Mouse (Mus musculus) forebrain, embryonic 12.5 days (tissue): ENCODE measurements at regions not wholly inside any gene's neighbourhood (a gene's known extent, or its start where the extent isn't known, plus 50 kb on each side); places are given as distances from the start of the nearest gene placed in this dataset.

ENCODE experiments used
- ATAC-seq: fragments of 200-750 bp; cut with Nextera tagmentation; 2 replicates; pipeline ENCODE4 v1.8.0; 2017; ENCODE audit warnings: moderate TSS enrichment; ENCODE audit not compliant: low FRiP score
- H3K27ac ChIP-seq: fragments of 300-500 bp; sonication (generic); 2 replicates; pipeline ENCODE4 v1.5.1; 2016; ENCODE audit warnings: mild to moderate bottlenecking
- H3K27me3 ChIP-seq: fragments of 300-500 bp; sonication (generic); 2 replicates; pipeline ENCODE4 v1.6.1; 2016; ENCODE audit warnings: mild to moderate bottlenecking
- H3K36me3 ChIP-seq: fragments of 300-500 bp; sonication (generic); replicated peaks from 2 replicates; pipeline ENCODE4 v1.6.1; 2016; ENCODE audit warnings: mild to moderate bottlenecking
- H3K4me1 ChIP-seq: fragments of 300-500 bp; sonication (generic); 2 replicates; pipeline ENCODE4 v1.6.1; 2016
- H3K4me2 ChIP-seq: fragments of 300-500 bp; sonication (generic); 2 replicates; pipeline ENCODE4 v1.6.1; 2016; ENCODE audit warnings: mild to moderate bottlenecking, moderate library complexity
- H3K4me3 ChIP-seq: fragments of 300-500 bp; sonication (generic); replicated peaks from 2 replicates; pipeline ENCODE4 v1.5.1; 2016; ENCODE audit warnings: mild to moderate bottlenecking
- H3K9ac ChIP-seq: fragments of 300-500 bp; sonication (generic); 2 replicates; pipeline ENCODE4 v1.6.1; 2016; ENCODE audit warnings: mild to moderate bottlenecking
- H3K9me3 ChIP-seq: fragments of 300-500 bp; sonication (generic); 2 replicates; pipeline ENCODE4 v1.6.1; 2016
- WGBS: fragments of 180-500 bp; shearing (Covaris S2); methylation state at CpG from one replicate; pipeline ENCODE4 v1.1.7; 2016; 5-methylcytosine and 5-hydroxymethylcytosine counted together

DNA sequence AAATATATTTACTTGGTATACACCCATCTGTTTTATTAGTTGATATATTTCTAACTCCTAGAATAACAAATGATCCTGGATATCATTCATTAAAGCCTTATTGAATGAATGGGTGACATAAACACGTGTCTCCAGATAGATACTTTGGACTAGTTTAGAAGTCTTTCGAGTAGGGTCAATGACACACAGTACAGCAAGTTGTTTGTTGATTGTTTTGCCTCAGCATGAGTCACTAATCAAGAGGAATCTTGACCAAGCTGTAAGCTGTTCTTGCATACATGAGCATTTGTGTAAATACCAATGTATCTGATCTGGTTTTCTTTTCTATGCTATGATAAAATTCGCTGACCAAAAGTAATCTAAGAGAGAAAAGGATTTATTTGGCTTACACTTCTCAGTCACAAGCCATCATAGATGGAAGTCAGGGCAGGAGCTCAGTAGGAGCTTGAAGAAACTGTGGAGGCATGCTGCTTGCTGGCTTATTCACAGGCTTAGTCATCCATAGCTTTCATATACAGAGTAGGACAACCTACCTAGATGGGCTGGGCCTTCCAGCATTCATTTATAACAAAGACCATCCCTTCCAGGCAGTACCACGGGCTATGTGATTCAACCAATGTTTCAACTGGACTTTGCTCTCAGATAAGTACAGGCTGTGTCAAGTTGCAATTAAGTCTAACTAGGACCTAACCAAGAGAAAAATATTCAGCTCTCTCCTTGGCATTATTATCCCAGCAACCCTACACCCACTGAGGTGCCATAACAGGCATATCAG, 192.5 kb downstream of the Rdh14 start:
- 78% methylated on average over 4 of the region's 4 CpGs for WGBS
- Histone ChIP-seq H3K9ac (no peak overlapping the region), H3K4me3 (no peak overlapping the region), H3K36me3 (no peaks in the 10 kb centered on the region), H3K4me2 (no peak overlapping the region), H3K4me1 (no peaks in the 10 kb centered on the region), H3K9me3 (no peaks in the 10 kb centered on the region), H3K27ac (no peak overlapping the region), H3K27me3 (no peaks in the 10 kb centered on the region)
- no peak for ATAC-seq

DNA sequence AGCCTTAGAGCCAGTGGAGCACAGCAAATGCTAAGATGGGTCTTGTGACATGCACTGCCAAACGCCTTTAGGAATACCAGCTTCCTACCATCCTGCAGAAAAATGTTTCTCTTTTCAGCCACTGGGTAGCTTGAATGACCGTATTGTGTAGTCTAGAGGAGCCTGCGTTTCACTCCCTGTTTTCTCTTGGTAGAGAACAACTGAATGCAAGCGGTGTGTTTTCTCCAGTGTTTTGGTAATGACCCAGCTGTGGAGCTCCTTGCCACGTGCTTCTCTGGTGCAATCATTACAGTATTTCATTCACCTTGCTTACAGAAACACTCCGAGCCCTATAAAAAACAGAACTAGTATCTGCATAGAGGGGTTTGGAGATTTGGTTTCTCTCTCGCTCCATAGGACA, 193.5 kb downstream of the Rdh14 start:
- Histone ChIP-seq H3K36me3 (no peaks in the 10 kb centered on the region), H3K27me3 (no peaks in the 10 kb centered on the region), H3K4me3 (no peak overlapping the region), H3K4me1 (no peaks in the 10 kb centered on the region), H3K27ac (no peak overlapping the region), H3K4me2 (no peak overlapping the region), H3K9me3 (no peaks in the 10 kb centered on the region), H3K9ac (no peak overlapping the region)
- no peak for ATAC-seq
- WGBS: 69% methylated on average over 7 of the region's 7 CpGs

DNA sequence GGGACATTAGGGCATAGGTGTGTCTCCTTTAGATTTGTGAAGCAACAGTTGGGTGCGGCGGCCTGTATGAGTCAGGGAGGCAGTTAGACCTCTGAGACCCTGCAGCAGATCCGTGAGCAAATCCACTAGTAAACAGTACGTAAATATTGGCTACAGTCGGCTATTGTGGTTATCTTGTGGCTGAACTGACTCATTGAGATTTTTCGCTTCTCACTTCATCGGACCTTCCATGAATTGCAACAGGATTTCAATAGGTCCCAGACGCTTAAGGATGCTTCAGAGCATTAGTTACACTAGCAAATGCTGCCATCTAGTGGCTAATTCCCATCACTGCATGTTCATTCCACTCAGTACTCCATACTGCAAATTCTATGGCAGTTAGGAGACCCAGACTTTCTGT, 199.0 kb downstream of the Rdh14 start:
- no peak overlapping the region for H3K4me3 ChIP-seq
- WGBS: 42% methylated on average over 8 of the region's 8 CpGs
- ATAC-seq: peak; percentile 92
- H3K27me3 ChIP-seq: no peaks in the 10 kb centered on the region
- no peaks in the 10 kb centered on the region for H3K4me1 ChIP-seq
- H3K4me2 ChIP-seq: no peak overlapping the region
- H3K36me3 ChIP-seq: no peaks in the 10 kb centered on the region
- H3K9ac ChIP-seq: no peak overlapping the region
- H3K9me3 ChIP-seq: no peaks in the 10 kb centered on the region
- H3K27ac ChIP-seq: no peak overlapping the region

DNA sequence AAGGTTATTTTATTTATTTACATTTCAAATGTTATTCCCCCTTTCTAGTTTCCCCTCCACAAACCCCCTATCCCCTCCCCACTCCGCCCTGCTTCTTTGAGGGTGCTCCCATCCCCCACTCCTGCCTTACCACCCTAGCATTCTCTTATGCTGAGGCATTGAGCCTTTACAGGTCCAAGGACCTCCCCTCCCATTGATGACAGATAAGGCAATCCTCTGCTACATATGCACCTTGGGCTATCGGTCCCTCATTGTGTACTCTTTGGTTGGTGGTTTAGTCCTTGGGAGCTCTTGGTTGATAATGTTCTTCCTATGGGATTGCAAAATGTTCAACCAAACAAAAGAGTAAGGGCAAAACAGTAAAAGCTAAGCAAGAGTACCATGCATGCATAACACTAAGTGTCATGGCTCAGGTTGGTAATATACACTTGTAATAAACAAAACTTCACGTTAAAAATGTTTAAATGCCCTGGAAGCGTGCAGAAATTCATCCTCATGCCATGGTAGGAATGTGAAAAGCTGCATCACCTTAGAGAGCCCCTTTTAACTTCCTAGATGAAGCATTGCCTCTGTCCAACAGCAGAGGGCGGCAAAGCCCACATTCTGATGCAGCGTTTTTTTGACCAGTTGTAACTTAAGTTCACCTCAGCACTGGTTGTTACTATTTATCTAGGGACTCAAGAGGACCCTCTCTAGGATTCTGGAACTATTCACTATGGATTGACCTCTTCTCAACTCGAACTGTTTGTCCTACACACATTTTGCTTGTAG, 207.6 kb downstream of the Rdh14 start:
- peak; percentile 73; the same call in 1 of the 2 replicates for ATAC-seq
- Histone ChIP-seq H3K9ac (no peak overlapping the region), H3K4me1 (no peaks in the 10 kb centered on the region), H3K9me3 (no peaks in the 10 kb centered on the region), H3K27ac (no peak overlapping the region), H3K27me3 (no peaks in the 10 kb centered on the region), H3K36me3 (no peaks in the 10 kb centered on the region), H3K4me3 (no peak overlapping the region), H3K4me2 (no peak overlapping the region)
- WGBS: 22% methylated on average over 7 of the region's 7 CpGs

DNA sequence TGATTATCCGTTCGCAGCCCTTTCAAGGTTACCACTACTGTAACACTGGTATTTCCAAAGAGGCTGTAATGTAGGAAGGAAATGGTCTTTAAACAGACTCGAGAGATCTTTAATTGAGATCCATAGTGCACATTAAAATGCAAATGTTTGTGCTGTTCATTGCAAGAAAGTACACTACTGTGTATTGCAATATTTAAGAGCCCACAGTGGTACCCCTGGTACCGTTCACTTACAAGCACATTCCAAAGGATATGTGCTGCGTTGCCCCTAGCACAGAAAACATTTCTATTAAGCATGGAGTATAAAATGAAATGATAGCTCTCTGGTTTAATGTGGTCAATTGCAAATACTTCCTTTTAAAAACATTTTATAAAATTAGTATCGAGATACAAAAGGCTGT, 209.5 kb downstream of the Rdh14 start:
- no peak for ATAC-seq
- no peaks in the 10 kb centered on the region for H3K4me1 ChIP-seq
- WGBS: 81% methylated on average over 6 of the region's 6 CpGs
- no peak overlapping the region for H3K27ac ChIP-seq
- no peaks in the 10 kb centered on the region for H3K27me3 ChIP-seq
- H3K4me2 ChIP-seq: no peak overlapping the region
- H3K9me3 ChIP-seq: no peaks in the 10 kb centered on the region
- H3K36me3 ChIP-seq: no peaks in the 10 kb centered on the region
- H3K4me3 ChIP-seq: no peak overlapping the region
- no peak overlapping the region for H3K9ac ChIP-seq

DNA sequence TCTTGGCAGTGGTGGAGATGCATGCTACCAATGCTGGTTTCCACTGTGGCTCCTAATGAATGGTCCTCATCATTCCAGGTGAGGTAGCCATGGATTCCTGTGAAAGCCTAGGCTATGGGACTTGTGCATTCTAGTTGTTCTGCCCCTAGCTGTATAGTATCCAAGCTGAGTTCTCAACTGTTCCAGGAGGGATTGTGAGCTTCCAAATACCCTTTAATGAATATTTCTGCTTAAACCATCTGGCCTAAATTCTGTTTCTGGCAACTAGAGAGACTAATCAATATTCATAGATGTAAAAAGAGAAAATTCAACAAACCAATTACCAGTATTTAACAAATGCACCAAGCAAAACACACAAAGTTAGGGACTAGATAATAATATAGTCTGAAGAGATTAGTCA, 227.7 kb downstream of the Rdh14 start:
- H3K9ac ChIP-seq: no peak overlapping the region
- no peaks in the 10 kb centered on the region for H3K36me3 ChIP-seq
- H3K9me3 ChIP-seq: no peaks in the 10 kb centered on the region
- H3K27ac ChIP-seq: no peak overlapping the region
- H3K27me3 ChIP-seq: no peaks in the 10 kb centered on the region
- no peaks in the 10 kb centered on the region for H3K4me1 ChIP-seq
- H3K4me2 ChIP-seq: no peak overlapping the region
- ATAC-seq: no peak
- H3K4me3 ChIP-seq: no peak overlapping the region

DNA sequence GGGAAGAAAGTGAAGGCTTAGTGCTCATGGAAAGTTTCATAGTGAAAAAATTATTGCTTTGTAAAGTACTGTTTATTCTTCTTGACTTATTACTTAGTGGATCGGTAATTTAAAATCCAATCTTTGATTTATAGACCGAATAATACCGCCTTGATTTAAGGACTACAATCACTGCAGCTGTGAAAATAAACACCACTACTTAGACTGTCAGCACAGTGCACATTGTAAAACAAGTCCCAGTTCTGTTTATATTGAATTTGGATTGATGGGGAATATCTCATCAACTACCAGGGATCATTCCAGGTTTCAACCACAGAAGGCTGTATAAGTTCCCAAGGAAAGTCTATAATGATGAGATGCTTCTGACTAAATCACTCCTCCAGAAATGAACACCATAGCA, 230.0 kb downstream of the Rdh14 start:
- no peaks in the 10 kb centered on the region for H3K4me1 ChIP-seq
- H3K27ac ChIP-seq: no peak overlapping the region
- H3K9ac ChIP-seq: no peak overlapping the region
- no peak overlapping the region for H3K4me2 ChIP-seq
- WGBS: 81% methylated on average over 3 of the region's 3 CpGs
- no peaks in the 10 kb centered on the region for H3K36me3 ChIP-seq
- no peak overlapping the region for H3K4me3 ChIP-seq
- H3K27me3 ChIP-seq: no peaks in the 10 kb centered on the region
- ATAC-seq: no peak
- no peaks in the 10 kb centered on the region for H3K9me3 ChIP-seq

DNA sequence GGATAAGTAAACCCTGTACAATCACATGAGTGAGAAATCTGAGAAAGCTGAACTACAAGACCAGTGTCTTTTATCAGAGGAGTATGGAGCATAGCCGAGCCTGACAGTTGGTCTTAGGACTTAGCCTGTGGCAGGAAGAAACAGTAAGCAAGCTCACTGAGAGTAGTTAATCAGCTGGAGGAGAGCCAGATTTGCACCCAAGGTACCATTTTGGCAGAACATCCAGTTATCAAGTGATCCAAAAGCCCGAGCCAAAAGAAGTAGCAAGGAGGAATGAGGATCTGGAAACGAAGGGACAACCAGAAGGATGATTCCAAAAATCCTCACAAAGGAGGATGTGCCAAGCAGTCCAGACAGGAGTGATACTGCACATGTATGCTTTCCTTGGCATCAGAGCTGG, 248.0 kb downstream of the Rdh14 start:
- Histone ChIP-seq H3K9me3 (no peaks in the 10 kb centered on the region), H3K4me1 (no peaks in the 10 kb centered on the region), H3K9ac (no peak overlapping the region), H3K4me3 (no peak overlapping the region), H3K27me3 (no peaks in the 10 kb centered on the region), H3K27ac (no peak overlapping the region), H3K36me3 (no peaks in the 10 kb centered on the region), H3K4me2 (no peak overlapping the region)
- WGBS: 90% methylated on average over 3 of the region's 3 CpGs
- no peak for ATAC-seq

DNA sequence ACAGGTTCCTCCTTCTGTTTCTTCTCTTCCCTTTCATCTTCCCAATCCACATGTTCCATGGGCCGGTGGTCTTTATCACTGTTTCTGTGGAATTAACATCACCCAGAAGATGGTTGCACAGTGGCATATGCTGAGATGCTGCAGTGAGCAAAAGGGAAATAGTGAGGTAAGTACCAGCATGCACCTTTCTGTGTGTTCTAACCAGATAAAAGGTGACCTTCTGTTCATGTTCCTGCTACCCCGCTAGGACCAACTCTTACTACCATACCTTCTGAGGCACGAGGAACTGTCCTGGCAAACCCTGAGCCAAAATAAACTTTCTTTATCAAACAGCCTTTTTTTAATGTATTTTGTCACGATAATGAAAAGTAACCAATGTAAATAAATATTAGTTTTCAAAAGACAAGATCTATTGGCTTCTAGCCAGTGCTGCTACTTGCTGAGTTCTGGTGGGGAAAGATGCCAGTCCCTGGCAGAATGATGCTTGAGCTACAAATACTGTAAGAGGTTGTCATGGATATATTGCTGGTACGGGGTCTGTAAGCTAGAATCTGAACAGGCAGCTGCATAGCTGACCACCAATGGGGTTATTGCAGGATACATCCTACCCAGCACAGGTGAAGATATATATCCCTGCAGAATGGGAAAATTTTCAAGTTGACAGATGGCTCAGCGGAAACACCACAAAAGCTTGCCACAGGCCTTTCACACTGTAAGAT, 264.1 kb downstream of the Rdh14 start:
- no peak for ATAC-seq
- Histone ChIP-seq H3K36me3 (no peaks in the 10 kb centered on the region), H3K9me3 (no peaks in the 10 kb centered on the region), H3K9ac (no peak overlapping the region), H3K4me1 (no peaks in the 10 kb centered on the region), H3K4me2 (no peak overlapping the region), H3K27me3 (no peaks in the 10 kb centered on the region), H3K27ac (no peak overlapping the region), H3K4me3 (no peak overlapping the region)
- WGBS: 87% methylated on average over 6 of the region's 6 CpGs

DNA sequence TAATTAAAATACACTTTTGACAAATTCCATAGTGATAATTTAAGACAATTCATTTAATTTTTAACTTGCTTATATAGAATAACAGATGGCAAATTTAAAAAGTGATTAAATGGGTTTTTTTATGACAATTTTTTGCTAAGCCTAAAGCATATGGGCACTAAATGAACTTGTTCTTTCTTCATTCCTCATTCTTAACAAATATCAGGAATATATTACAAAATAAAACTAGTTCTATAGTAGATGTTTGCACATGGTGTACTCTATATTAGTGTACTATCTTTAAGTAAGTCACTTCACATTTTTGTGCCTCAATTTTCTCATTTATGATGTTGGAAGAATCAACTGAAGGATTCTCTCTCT, 264.6 kb downstream of the Rdh14 start:
- H3K4me3 ChIP-seq: no peak overlapping the region
- H3K4me1 ChIP-seq: no peaks in the 10 kb centered on the region
- H3K27me3 ChIP-seq: no peaks in the 10 kb centered on the region
- no peak overlapping the region for H3K4me2 ChIP-seq
- H3K9me3 ChIP-seq: no peaks in the 10 kb centered on the region
- no peak for ATAC-seq
- no peaks in the 10 kb centered on the region for H3K36me3 ChIP-seq
- no peak overlapping the region for H3K27ac ChIP-seq
- no peak overlapping the region for H3K9ac ChIP-seq

DNA sequence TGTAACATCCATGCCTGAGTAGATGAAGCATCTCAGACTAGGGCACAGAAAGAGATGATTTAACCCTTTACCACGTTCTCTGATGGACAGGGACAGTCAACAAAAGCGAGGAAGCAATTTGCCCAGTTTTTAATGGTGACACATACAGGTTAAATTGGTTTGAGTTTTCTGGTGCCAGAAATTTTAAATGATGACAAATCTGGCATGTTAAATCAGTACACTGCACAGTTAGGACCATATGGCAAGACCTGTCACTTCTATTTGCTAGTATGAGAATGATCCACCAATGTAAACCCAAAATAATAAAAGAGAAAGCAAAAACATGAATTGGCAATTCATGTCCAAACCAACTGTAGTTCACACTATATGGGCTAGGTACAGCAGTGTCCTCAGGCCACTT, 268.3 kb downstream of the Rdh14 start:
- no peak overlapping the region for H3K4me3 ChIP-seq
- H3K4me1 ChIP-seq: no peaks in the 10 kb centered on the region
- no peaks in the 10 kb centered on the region for H3K27me3 ChIP-seq
- WGBS: 73% methylated on average over 2 of the region's 2 CpGs
- no peak overlapping the region for H3K27ac ChIP-seq
- no peaks in the 10 kb centered on the region for H3K36me3 ChIP-seq
- no peak for ATAC-seq
- no peak overlapping the region for H3K4me2 ChIP-seq
- no peak overlapping the region for H3K9ac ChIP-seq
- H3K9me3 ChIP-seq: no peaks in the 10 kb centered on the region

DNA sequence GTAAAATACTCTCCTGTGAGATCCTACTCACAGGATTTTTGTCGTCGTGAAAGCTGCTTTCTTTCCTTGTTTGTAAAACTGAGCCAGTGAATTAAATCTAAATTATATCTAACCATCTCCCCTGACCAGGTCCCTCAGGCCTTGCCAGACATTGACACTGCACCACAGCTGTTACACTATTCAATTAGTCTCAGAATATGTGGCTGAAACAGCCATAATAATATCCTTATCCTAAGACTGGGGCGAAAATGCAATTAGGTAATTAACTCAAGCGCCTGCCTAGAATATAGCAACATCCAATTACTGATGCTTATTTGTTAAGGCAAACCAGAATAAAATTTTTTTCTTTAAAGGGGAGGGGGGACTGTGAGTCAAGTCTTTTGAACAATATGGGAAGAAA, 296.2 kb downstream of the Rdh14 start:
- H3K36me3 ChIP-seq: no peaks in the 10 kb centered on the region
- H3K9me3 ChIP-seq: no peaks in the 10 kb centered on the region
- no peaks in the 10 kb centered on the region for H3K27me3 ChIP-seq
- no peak overlapping the region for H3K4me2 ChIP-seq
- H3K4me1 ChIP-seq: no peaks in the 10 kb centered on the region
- no peak overlapping the region for H3K4me3 ChIP-seq
- ATAC-seq: peak; percentile 44; the same call in 1 of the 2 replicates
- H3K27ac ChIP-seq: no peak overlapping the region
- no peak overlapping the region for H3K9ac ChIP-seq
- 63% methylated on average over 4 of the region's 4 CpGs for WGBS
